Mouse (Mus musculus) heart, adult 2 months (tissue): ENCODE results near the gene Tas2r134.

Experiments
- CTCF ChIP-seq: fragments of 200-600 bp; IDR thresholded peaks from 2 replicates; pipeline ENCODE4 v1.8.1; 2022; ENCODE audit warnings: antibody characterized with exemption, mild to moderate bottlenecking, moderate library complexity
- EP300 ChIP-seq: fragments of 200-500 bp; IDR thresholded peaks from 2 replicates; pipeline ENCODE4 v1.6.1; 2011; ENCODE audit warnings: low read depth, low read length, control low read depth; ENCODE audit not compliant: insufficient read depth

DNA sequence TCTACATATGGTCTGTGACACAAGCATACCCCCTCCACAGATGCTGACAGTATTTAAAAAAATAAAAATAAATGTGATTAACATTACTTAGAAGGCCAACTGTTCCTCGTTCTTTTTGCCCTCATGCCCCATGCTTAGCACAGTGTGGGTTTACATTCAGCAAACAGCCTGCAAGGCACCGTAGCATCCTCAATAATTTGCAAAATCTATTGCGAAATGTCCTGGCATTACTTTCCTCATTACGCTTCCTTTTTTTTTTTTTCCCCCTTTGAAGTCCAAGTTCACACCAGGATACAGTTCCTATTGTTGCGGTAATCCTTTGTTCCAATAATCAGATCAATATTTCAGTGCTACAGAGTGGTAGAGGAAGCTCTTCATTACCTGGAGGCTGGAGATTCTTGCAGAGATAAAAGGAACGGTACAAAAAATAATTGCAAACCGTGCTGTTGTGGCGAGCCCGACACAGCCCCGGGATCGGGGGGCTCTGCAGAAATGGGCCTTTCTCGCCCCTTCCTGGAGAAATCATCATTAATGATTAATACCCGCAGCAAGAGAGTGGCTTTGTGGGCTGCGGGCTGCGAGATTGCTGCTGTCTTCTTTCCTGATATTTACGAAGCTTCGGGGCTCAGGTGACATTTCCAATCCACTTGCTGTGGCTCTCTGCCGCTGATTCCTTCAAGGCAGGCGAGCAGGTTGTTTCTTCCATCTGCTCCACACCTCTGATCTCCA lies 27.7 kb upstream of the Tas2r134 start:
- TF ChIP-seq EP300 (no peak), CTCF (no peak)
